In the genomic region with DNA sequence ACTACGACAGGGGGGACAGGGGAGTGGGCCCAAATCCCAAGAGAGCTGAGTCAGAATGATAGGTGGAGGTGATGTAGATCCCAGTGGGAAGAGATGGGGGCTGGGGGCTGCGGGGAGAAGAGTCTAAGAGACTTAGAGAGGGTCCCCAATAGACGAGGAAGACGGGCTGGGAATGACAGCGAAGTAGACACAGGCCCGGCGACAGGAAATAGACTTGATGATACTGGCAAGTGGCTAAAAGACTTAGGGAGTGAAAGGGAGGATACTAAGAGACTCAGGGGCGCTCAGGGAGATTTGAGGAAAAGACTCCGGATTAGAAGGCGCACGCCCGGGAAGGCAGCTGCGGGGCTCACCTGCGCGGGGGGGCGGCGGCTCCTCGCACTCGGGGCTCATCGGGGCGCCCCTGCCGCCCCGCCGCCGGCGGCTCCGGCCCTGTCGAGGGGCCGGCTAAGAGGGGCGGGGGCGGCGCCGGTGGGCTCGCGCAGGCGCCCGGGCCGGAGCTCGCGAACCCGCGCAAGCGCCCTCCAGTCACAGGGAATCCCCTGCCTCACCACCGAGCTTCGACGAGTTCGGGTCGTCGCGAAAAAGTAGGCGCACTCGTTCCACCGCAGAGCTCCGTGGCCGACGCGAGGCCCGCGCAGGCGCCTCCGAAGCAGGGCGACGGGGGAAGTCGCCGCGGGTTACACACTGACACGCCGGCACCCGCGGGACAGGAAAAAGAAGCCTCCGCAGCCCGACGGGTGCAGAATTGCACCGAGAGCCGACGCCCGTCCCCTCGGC, we compare ENCODE assay signal across 8 mouse cellular contexts. TPM values are rescaled to one million over a fixed set of nuclear protein-coding genes. Genes with fewer than 3 reads are reported as not detected.
DNase-seq lines count a peak whose midpoint lies in the region; ATAC-seq lines count a peak whose summit lies in the region.

No protein-coding gene starts in this region.

- ATAC-seq in forebrain, embryonic 14.5 days, result peak; percentile 74

- H3K36me3 ChIP-seq in forebrain, embryonic 14.5 days (ENCODE audit: control insufficient read depth, insufficient read depth, low read length), result peaks cover 14% of the 10 kb centered on the region; the same call in 1 of the 2 replicates

- H3K9ac ChIP-seq in forebrain, embryonic 14.5 days (ENCODE audit: low read length), result peak overlapping the region; percentile 93

- no peaks in the 10 kb centered on the region for H3K9me3 ChIP-seq in forebrain, embryonic 14.5 days (replicated peaks; ENCODE audit: control insufficient read depth, low read length)

- peak overlapping the region; percentile 97 for H3K27ac ChIP-seq in forebrain, embryonic 14.5 days (ENCODE audit: low read depth, low read length)

- DNase-seq in right cerebral cortex, adult 18-20 months, result peak; percentile 41
- no peak for DNase-seq in right cerebral cortex, postnatal 36 days (ENCODE audit: low spot score in 2 of 2)
- peak; percentile 31 for DNase-seq in c-Kit-negative CD71-positive TER-119-positive erythroid progenitor cells, embryonic 14.5 days (ENCODE audit: low read depth, low spot score)
- DNase-seq in forebrain, embryonic 14.5 days (ENCODE audit: low spot score), result peak; percentile 53
- DNase-seq in kidney, adult 9 months, result peak; percentile 35
- DNase-seq in mesoderm, embryonic 11.5 days (ENCODE audit: low read depth, low spot score), result peak; percentile 55
- peak; percentile 65 for DNase-seq in thymus, postnatal 25 days
- no peak for DNase-seq in urinary bladder, adult 18-20 months (ENCODE audit: low spot score in 2 of 2)

- under 1% methylated on average over 70 of the region's 78 CpGs for WGBS in forebrain, embryonic 14.5 days

- peaks cover 29% of the 10 kb centered on the region for H3K4me1 ChIP-seq in forebrain, embryonic 14.5 days (ENCODE audit: control insufficient read depth, insufficient read depth, low read length)

- peak overlapping the region; percentile 92 for H3K4me2 ChIP-seq in forebrain, embryonic 14.5 days (ENCODE audit: low read length)

- H3K4me3 ChIP-seq in forebrain, embryonic 14.5 days (ENCODE audit: low read depth, low read length), result peak overlapping the region; percentile 80

- no peaks in the 10 kb centered on the region for H3K27me3 ChIP-seq in forebrain, embryonic 14.5 days (replicated peaks; ENCODE audit: control insufficient read depth, insufficient read depth, low read length)

RNA-seq across cellular contexts. Expression of gene Ppp6r1, which starts 0.5 kb away (rescaled TPM):
- 4.4 and 5.3 TPM in 2 replicates for polyA plus RNA-seq in forebrain, embryonic 14.5 days (2014; fragmentation: Nextera tagmentation; extraction: Ambion mirVana)

RNA-seq across cellular contexts. Expression of gene Hspbp1, which starts 26.6 kb away (rescaled TPM):
- polyA plus RNA-seq in forebrain, embryonic 14.5 days (2014; fragmentation: Nextera tagmentation; extraction: Ambion mirVana), result 141 and 156 TPM in 2 replicates

RNA-seq across cellular contexts. Expression of gene Tmem86b, which starts 27.1 kb away (rescaled TPM):
- polyA plus RNA-seq in forebrain, embryonic 14.5 days (2014; fragmentation: Nextera tagmentation; extraction: Ambion mirVana), result 2.4 and 2.6 TPM in 2 replicates

RNA-seq across cellular contexts. Expression of gene Brsk1, which starts 32.1 kb away (rescaled TPM):
- polyA plus RNA-seq in forebrain, embryonic 14.5 days (2014; fragmentation: Nextera tagmentation; extraction: Ambion mirVana), result 7.9 and 8.0 TPM in 2 replicates

RNA-seq across cellular contexts. Expression of gene Ptprh, which starts 54.5 kb away (rescaled TPM):
- not detected in 2 replicates for polyA plus RNA-seq in forebrain, embryonic 14.5 days (2014; fragmentation: Nextera tagmentation; extraction: Ambion mirVana)

Comparison
In these comparisons a context has a peak if more than half of its experiments do, and no peak if none do; other contexts are left out.
1. DNase-seq: peak in right cerebral cortex, adult 18-20 months (single experiment), c-Kit-negative CD71-positive TER-119-positive erythroid progenitor cells, embryonic 14.5 days (single experiment), forebrain, embryonic 14.5 days (single experiment), kidney, adult 9 months (single experiment), mesoderm, embryonic 11.5 days (single experiment) and thymus, postnatal 25 days (single experiment); none in right cerebral cortex, postnatal 36 days (0 of 2) and urinary bladder, adult 18-20 months (0 of 2).